Mouse (Mus musculus): ENCODE data around the gene Wdr18.

Gene Wdr18

GRCm38 (mm10) chr10:79927324-79928029, 32.5 kb upstream of the Wdr18 start:
- DNase-seq (ENCODE audit: low read depth, low spot score) = no peak

GRCm38 (mm10) chr10:79928030-79928694, 31.8 kb upstream of the Wdr18 start:
- DNase-seq (ENCODE audit: low read depth, low spot score) = no peak

GRCm38 (mm10) chr10:79928907-79929701, 30.8 kb upstream of the Wdr18 start:
- no peak for DNase-seq (ENCODE audit: low read depth, low spot score)

- DNase-seq (ENCODE audit: low read depth, low spot score) = no peak
Measured at GRCm38 (mm10) chr10:79929967-79930825, 29.8 kb upstream of the Wdr18 start.

- no peak for DNase-seq (ENCODE audit: low read depth, low spot score)
Measured at GRCm38 (mm10) chr10:79930826-79931186, 29.1 kb upstream of the Wdr18 start.

- no peak for DNase-seq (ENCODE audit: low read depth, low spot score)
Measured at GRCm38 (mm10) chr10:79931797-79932196, 28.2 kb upstream of the Wdr18 start.

GRCm38 (mm10) chr10:79932736-79933135, 27.2 kb upstream of the Wdr18 start:
- no peak for DNase-seq (ENCODE audit: low read depth, low spot score)

GRCm38 (mm10) chr10:79933145-79933679, 26.7 kb upstream of the Wdr18 start:
- no peak for DNase-seq (ENCODE audit: low read depth, low spot score)

GRCm38 (mm10) chr10:79933861-79934260, 26.1 kb upstream of the Wdr18 start:
- no peak for DNase-seq (ENCODE audit: low read depth, low spot score)

GRCm38 (mm10) chr10:79934272-79934721, 25.7 kb upstream of the Wdr18 start:
- DNase-seq (ENCODE audit: low read depth, low spot score) = no peak

GRCm38 (mm10) chr10:79934794-79935569, 25.0 kb upstream of the Wdr18 start:
- no peak for DNase-seq (ENCODE audit: low read depth, low spot score)

- DNase-seq (ENCODE audit: low read depth, low spot score) = no peak
Measured at GRCm38 (mm10) chr10:79936284-79936910, 23.6 kb upstream of the Wdr18 start.

GRCm38 (mm10) chr10:79936911-79937441, 23.0 kb upstream of the Wdr18 start:
- no peak for DNase-seq (ENCODE audit: low read depth, low spot score)

GRCm38 (mm10) chr10:79937775-79938526, 22.0 kb upstream of the Wdr18 start:
- DNase-seq (ENCODE audit: low read depth, low spot score) = no peak

GRCm38 (mm10) chr10:79940749-79941148, 19.2 kb upstream of the Wdr18 start:
- no peak for DNase-seq (ENCODE audit: low read depth, low spot score)

- no peak for DNase-seq (ENCODE audit: low read depth, low spot score)
Measured at GRCm38 (mm10) chr10:79942988-79943387, 17.0 kb upstream of the Wdr18 start.

- DNase-seq (ENCODE audit: low read depth, low spot score) = no peak
Measured at GRCm38 (mm10) chr10:79943471-79943901, 16.5 kb upstream of the Wdr18 start.

GRCm38 (mm10) chr10:79945507-79946234, 14.3 kb upstream of the Wdr18 start:
- DNase-seq (ENCODE audit: low read depth, low spot score) = no peak

Data from telencephalon, adult 2 months (tissue).